Mouse (Mus musculus) mesoderm, embryonic 11.5 days (tissue): Measurements from ENCODE around the gene Itga10.
"Not testable (repeated sequence)": the region's sequence is repeated elsewhere in the genome, so short reads cannot be mapped to it uniquely, and the experiment has no call there.

ENCODE experiments used
- DNase-seq: peaks from one replicate; pipeline ENCODE4 v3.0.0-alpha.2; 2012; ENCODE audit warnings: low read depth, low spot score

Itga10 gene

DNA sequence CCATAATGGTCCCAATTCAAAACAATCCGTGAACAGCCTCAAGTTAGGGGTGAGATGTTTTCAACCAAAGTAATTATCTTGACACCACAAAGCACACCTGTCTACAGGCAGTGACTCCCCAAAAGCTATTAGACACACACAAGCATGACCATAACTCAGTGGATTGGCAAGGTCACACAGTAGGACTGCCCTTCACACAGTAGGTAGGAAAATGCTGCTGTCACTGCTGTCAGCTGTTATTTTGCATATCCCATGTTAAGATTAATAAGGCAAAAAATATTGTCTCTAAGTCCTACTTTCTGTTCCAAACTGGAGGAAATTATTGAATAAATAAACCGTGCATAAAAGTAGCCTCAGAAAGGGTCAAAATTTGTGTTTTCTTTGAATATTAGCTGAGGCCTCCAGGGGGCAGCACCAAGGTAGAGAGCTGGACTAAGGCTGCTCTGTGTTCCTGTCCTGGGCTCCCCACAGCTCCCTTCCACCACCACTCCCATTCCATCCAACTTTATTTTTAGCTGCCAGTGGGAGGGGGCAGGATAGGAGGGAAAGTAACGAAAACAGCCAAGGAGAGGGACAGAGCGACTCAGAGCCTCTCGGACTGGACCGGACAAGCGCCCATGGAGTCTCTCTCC, at the start of gene Itga10:
Gene Itga10 (plus strand): TSS at position 567 of the 632 bp plus-strand sequence.
- peak; percentile 41 for DNase-seq

DNA sequence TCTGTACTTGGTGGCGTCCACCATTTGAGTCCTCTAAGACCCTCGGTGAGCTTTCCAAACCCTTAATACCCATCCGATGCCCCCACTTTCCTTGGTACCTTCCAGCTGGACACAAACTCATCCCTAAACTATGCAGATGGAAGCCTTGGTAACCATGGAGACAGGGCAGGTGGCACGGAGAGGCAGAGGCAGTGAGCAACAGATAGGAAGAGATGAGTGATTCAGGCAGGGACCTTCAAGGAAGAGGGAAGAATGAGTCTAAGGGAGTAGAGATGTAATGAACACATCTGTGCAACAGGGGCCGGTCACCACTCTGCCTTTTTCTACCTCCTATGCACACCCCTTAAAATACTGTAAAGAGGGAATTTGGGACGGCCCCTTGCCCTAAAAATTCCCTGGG, 49.7 kb upstream of the Itga10 start:
- no peak for DNase-seq

DNA sequence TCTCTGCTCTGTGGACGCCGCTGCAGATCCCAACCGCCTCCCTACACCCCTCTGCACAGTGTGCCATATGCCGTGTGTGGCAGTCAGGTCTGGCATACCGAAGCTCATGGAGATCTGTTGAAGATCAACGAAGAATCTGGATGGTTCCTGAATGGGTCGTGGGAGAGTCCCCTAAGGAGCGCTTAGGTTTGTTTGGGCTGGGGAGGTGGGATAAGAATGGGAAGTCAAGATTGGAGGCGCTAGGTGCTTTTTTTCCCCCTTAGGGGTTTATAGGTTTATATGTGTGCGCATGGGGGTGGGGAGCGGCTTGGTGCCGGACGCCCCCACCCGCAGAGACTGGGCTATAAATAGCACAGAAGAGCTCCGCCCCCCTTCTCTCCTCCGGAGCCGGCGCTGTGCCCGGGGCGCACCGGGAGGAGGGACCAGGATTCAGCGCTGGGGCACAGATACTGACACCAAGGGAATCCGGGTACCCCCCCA, 49.1 kb upstream of the Itga10 start, which contains the start of gene Ankrd34a:
Gene Ankrd34a (plus strand): TSS at position 409 of the 480 bp plus-strand sequence.
- no peak for DNase-seq

DNA sequence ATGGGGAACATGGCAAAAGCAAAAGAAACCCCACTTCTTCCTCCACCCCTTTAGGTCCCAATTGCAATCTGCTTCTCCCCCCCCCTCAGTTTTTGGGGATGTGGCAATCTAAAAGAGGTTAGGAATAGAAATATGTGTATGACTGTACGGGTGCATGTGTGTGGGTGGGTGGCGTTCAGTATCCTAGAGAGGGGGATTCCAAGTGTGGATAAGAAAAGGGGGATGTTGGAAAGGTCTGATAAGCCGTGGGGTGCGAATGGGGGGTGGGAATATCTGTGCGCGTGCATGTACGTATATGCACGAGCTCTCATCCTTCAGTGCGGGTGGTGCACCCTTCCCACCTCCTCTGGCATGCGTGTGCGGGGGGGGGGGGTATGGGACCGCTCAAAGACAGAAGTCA, 48.5 kb upstream of the Itga10 start:
- no peak for DNase-seq

DNA sequence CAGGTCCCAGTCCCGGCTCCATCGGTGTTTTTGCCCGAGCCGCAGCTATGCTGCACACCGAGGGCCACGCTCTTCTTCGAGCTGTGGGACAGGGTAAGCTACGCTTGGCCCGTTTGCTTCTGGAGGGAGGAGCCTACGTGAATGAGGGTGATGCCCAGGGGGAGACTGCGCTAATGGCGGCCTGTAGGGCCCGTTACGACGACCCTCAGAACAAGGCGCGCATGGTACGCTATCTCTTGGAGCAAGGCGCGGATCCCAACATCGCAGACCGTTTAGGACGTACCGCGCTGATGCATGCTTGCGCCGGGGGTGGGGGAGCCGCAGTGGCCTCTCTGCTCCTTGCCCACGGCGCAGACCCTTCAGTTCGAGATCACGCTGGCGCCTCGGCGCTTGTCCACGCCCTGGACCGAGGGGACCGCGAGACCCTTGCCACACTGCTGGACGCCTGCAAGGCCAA, 47.9 kb upstream of the Itga10 start:
- DNase-seq: peak; percentile 47

DNA sequence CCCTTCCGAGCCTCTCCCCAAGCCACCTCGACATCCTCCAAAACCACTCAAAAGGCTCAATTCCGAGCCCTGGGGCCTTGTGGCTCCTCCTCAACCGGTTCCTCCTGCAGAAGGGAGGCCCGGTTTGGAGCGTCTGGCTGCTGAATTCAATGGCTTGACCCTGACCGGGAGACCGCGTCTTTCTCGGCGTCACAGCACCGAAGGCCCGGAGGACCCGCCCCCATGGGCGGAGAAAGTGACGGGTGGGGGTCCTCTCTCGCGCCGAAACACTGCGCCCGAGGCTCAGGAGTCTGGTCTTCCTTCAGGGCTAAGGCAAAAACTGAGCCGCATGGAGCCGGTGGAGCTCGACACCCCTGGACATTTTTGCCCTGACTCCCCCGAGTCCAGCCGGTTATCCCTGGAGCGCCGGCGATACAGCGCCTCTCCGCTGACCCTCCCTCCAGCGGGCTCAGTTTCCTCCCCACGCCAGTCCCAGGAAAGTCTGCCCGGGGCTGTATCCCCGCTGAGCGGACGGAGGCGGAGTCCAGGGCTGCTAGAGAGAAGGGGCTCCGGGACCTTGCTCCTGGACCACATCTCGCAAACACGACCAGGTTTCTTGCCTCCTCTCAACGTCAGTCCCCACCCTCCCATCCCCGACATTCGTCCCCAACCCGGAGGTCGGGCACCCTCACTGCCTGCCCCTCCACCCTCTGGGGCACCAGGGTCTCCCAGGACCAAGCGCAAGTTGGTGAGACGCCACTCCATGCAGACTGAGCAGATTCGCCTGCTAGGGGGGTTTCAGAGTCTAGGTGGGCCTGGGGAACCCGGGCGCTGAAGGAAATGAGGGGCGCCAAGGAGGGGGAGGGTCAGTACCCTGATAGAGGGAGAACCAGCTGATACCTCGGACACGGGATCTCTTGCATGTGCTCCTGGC, 47.0 kb upstream of the Itga10 start:
- peak; percentile 73 for DNase-seq

DNA sequence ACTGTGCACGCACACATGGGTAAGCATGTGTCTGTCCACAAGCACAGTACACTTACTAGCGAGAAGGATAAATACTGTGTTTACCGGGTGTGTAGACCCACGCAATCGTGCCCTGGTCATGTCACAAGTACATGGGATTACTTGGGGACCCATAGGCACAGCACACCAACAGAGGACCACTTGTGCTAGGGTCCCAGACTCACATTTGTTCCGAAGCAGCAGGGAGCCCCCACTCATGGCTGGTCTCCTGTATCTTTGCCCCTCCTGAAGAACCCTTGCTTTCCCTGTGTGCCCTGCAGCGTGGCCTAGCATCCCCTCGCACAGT, 46.4 kb upstream of the Itga10 start:
- no peak for DNase-seq

DNA sequence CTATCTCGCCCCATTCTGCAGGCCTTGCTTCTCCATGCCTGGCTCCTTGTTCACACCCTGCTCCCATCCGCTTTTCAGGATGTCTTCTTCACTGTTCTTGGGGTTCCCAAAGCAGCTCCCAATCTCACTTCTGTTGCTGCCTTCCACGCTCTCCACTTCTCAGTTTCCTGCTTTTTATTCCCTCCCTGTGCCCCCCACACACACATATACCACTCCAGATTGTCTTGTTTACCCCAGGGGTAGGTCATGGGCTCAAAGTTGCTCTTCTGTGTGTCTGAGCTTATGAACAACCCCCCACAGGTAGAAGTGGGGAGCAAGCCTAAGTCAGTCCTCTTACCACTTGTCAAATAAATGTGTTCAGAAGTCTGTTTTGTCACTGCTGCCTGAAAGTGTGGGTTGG, 46.0 kb upstream of the Itga10 start:
- no peak for DNase-seq

DNA sequence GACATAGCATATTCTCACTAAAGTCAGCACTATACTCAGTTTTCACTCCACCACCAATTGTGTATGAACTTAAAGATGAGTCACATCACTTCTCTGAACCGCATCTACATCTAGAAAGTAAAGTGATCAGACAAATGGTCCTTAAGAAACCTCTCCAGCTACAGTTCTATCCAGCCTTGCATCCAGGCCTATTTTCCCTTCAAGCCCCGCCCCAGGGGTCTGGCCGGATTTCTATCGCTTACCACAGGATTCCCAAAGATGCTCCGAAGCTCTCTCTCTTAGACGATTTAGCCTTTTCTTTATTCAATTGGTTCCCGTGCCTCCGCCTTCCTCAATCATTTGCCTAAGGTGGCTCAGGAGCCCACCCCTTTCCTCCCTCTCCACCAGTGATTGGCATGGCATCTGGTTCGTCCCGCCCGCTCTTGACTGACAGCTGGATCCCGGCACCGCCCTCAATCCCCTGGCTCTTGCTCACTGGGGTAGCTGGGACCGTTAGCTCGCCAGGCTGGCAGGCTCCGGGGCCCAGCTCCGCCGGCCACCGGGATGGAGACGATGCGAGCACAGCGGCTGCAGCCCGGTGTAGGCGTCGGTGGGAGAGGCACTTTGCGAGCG, 44.6 kb upstream of the Itga10 start, which contains the start of gene Lix1l:
Gene Lix1l (plus strand): TSS at position 511 of the 612 bp plus-strand sequence.
- peak; percentile 97 for DNase-seq

DNA sequence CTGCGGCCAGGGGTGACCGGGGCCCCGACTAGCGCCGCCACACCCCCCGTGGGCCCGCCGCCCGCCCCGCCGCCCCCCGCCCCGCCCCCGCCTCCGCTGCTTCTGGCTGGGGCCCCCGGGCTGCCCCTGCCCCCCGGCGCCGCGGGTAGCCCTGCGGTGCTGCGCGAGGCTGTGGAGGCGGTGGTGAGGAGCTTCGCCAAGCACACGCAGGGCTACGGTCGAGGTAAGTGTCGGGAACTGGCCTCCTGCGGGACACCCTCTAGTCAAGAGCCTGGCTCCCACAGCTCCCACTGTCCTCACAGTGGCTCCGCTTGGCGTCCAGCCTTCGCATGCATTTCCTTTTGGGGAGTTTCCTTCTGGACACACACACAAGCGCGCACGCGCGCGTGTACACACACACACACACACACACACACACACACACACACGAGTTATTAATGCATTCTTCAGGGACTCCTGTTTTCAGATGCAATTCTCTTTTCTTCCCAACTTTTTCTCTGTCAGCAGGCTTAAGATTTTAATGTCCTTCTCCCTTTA, 44.1 kb upstream of the Itga10 start:
- peak; percentile 61 for DNase-seq

DNA sequence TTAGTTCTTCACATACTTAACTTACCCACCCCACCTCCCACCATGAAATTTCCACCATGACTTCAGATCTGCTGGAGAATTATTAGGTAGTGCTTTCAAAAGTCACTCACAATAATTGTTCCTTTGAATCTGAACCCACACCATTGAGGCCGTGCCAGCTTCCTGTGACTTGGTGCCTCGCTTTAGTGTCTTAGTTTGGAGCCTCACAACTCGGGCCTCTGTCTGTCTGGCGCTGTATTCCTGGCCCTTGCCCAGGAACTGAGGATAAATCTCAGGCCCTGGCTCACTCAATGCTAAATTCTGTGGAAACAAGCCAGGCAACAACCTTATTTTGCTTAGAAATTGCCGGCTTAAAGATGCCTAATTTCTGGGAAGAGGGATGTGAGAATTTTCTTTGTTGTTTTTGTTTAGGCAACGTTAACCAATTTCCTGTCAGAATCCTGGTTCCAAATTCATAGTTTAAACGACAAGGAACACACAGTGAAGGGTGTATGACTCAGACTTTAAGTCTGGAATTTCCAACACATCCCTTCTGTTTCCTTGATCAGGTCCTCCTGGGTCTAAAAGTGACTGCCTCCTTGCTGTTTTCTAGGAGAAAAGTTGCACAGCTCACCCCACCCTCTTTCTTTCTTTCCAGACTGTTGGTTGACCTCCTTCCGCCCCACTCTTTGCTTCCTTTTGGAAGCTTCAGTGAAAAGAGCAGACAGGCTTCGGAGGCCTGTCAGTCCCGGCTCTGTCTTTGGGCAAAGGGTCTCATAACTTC, 43.3 kb upstream of the Itga10 start:
- DNase-seq: no peak

DNA sequence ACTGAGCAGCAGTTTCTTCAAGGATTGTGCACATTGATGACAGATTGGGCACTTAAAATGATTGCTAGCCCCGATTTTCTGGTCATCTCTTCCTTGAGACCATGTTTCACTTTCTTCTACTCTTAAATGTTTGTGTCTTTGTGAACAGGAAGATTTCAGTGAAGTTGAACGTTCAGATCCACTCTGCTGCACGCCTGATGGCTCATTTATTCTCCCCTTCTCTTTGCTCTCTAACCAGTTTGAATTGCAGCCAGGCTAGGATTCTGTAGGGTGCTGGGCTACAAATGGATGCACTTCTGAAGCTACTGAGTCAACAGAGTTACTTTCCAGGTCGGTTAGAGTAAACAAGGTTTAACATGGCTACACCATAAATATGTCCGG, 42.7 kb upstream of the Itga10 start:
- DNase-seq: no peak

DNA sequence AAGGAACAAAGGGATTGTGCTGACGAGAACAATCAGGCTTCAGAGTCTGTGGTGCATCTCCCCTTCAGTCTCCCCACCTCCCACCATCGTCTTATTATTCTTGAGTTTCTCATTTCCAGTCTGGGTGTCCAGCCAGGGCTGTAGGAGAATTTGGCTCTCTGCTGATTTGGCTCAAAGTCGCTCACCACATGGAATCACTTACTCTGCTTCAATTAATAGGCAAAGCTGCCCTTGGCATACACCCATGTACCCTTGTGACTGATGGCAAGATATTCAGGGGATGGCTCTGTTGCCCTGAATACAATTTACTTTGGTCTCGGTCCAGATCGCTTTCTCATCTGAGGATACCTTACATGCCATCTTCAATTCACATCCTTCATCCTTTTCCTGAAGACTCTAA, 42.1 kb upstream of the Itga10 start:
- no peak for DNase-seq

DNA sequence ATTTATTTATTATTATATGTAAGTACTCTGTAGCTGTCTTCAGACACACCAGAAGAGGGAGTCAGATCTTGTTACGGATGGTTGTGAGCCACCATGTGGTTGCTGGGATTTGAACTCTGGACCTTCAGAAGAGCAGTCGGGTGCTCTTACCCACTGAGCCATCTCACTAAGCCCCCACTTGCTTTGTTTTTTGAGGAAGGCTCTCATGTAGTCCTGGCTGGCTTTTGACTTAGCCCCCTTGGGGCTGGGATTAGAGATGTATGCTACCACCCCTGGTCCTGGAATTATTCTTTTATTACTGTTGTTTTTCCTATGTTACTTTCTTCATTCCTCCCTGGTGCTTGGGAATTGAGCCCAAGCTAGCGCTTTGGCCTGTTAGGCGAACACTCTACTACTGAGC, 39.4 kb upstream of the Itga10 start:
- not testable (repeated sequence) for DNase-seq

DNA sequence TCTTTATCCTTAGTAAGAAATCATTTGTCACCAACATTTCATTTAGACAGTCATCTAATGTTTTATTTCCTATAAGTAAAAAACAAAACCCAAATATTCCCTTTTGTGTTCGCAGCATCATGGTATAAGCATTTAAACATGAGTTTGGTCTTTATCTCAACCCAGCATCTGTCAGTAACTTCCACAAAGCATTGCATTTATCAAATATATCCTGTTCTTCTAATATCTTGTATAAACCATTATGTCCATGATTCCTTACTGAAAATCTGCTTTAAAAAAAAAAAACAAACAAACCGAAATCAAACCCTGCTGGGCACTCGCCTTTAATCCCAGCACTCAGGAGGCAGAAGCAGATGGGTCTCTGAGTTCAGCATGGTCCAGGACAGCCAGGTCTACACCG, 38.8 kb upstream of the Itga10 start:
- DNase-seq: no peak

DNA sequence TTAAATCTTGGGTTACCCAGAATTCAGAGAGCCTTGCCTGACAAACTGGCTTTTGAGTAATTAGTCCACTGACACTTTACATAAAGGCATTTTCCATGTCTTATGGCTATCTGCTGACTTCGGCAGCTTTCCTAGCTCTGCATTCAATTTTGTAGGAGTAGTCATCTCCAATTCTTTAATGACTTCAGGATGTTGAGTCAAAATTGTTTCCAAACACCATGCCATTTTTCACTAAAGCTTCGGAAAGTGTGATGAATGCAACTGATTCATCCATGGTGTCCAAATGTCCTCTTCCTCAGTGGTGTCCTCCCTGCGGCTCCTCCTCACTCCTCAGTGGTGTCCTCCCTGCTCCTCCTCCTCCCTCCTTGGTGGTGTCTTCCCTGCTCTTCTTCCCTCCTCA, 27.4 kb upstream of the Itga10 start:
- DNase-seq: no peak

DNA sequence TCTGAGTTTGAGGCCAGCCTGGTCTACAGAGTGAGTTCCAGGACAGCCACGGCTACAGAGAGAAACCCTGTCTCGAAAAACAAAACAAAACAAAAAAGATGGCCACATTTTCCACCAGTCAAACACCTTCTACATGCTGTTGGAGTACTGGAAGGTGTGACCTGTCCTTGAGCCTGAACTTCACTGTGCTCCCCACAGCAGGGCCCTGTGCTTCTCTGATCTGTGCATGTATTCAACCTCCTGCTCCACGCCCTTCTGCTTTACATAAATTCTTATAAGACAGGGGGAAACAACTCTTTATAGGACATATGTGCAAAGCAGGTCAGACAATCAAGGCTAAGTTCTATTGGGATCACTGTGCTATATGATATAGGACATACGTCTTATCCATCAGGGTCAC, 22.2 kb upstream of the Itga10 start:
- DNase-seq: no peak

DNA sequence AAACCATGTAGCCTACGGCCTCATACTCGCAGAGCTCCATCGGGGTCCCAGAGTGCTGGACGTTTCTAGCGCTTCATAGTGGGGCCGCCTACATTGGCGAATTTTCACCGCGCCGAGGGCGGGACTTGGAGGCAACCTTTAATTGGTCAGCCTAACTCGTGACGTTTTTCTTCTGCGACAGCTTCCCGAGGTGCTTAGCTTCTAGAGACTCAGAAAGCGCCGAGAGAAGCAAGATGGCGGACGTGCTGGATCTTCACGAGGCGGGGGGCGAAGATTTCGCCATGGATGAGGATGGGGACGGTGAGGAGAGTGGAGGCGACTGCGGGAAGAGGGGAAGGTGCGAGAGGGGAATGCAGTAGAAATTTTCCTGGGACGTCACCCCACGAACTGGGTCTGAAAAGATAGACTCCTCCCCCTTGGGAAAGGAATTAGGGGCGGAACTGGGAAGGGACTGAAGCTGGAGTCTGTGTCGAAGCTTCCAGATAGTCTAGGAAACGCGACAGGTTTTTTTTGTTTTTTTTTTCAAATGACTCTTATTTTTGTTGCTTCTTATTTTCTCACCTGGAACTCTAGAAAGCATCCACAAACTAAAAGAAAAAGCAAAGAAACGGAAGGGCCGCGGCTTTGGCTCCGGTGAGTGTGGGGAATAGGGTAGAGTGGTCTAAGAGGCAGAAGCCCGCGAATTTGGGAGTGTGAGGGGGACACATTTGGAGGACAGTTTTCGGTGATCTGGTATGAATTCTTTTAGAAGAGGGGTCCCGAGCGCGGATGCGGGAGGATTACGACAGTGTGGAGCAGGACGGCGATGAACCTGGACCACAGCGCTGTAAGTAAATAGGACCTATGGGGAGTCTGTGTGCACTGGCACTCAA, 15.4 kb upstream of the Itga10 start, which contains the start of gene Rbm8a:
Gene Rbm8a (plus strand): TSS at position 205 of the 872 bp plus-strand sequence.
- peak; percentile 99 for DNase-seq

DNA sequence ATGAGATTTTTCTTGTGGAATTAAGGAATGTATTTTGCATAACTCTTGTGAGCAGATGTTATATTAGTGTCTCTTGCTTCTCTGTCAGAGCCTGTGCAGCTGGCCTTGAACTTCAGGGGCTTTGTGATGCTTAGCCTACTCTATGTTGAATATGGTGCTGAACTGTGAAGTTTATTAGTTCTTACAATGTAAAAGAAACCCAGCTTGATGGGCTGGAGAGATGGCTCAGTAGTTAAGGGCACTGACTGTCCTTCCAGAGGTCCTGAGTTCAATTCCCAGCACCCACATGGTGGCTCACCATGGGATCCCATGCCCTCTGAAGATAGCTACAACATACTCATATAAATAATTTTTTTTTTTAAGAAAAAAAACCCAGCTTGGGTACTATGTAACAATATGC, 13.3 kb upstream of the Itga10 start:
- no peak for DNase-seq

DNA sequence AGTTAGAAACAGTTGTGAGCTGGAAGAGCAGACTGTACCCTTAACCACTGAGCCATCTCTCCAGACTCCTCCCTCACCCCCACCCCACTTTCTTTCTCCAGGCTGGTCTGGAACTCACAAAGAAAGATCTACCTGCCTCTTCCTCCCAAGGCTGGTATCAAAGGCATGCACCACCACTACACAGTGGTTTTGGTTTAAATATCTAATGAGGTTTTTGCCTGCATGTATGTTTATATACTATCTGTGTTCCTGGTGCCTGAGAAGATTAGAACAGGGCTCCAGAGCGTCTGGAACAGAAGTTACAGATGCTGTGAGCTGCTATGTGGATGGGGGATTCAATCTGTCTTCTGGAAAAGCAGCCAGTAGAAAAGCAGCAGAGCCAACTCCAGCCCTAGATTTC, 11.4 kb upstream of the Itga10 start:
- no peak for DNase-seq
